Mouse (Mus musculus) right cerebral cortex, adult 18-20 months (tissue): ENCODE results near the gene 1700001L19Rik.

Experiments
- DNase-seq: peaks from one replicate; pipeline ENCODE4 v3.0.0; 2022; ENCODE audit warnings: mixed read lengths

Gene 1700001L19Rik

GRCm38 (mm10) chr13:68607652-68608405, 10.6 kb downstream of the 1700001L19Rik start:
- no peak for DNase-seq

GRCm38 (mm10) chr13:68622792-68623191, 25.6 kb downstream of the 1700001L19Rik start:
- no peak for DNase-seq

GRCm38 (mm10) chr13:68627041-68627440, 29.8 kb downstream of the 1700001L19Rik start:
- DNase-seq: no peak

- no peak for DNase-seq
These were observed 45.6 kb downstream of the 1700001L19Rik start for GRCm38 (mm10) chr13:68642786-68643185.
